Mouse (Mus musculus) limb, embryonic 10.5 days (tissue): ENCODE measurements at regions not wholly inside any gene's neighbourhood (a gene's known extent, or its start where the extent isn't known, plus 50 kb on each side); places are given as distances from the start of the nearest gene placed in this dataset. TPM values are rescaled to one million over a fixed set of nuclear protein-coding genes. Genes with fewer than 3 reads are reported as not detected.

Source experiments
- DNase-seq: peaks from one replicate; pipeline ENCODE4 v3.0.0-alpha.2; 2017; ENCODE audit warnings: low spot score
- H3K27ac ChIP-seq: fragments of 300-500 bp; sonication (generic); 2 replicates; pipeline ENCODE4 v1.5.1; 2016; ENCODE audit warnings: mild to moderate bottlenecking
- H3K27me3 ChIP-seq: fragments of 300-500 bp; sonication (generic); 2 replicates; pipeline ENCODE4 v1.6.1; 2016; ENCODE audit warnings: low read depth, mild to moderate bottlenecking; ENCODE audit not compliant: poor library complexity, severe bottlenecking
- H3K36me3 ChIP-seq: fragments of 300-500 bp; sonication (generic); 2 replicates; pipeline ENCODE4 v1.6.1; 2016; ENCODE audit warnings: mild to moderate bottlenecking, moderate library complexity
- H3K4me1 ChIP-seq: fragments of 300-500 bp; sonication (generic); 2 replicates; pipeline ENCODE4 v1.6.1; 2016
- H3K4me3 ChIP-seq: fragments of 300-500 bp; sonication (generic); 2 replicates; pipeline ENCODE4 v1.5.1; 2016; ENCODE audit warnings: mild to moderate bottlenecking, moderate library complexity
- H3K9me3 ChIP-seq: fragments of 300-500 bp; sonication (generic); replicated peaks from 2 replicates; pipeline ENCODE4 v1.6.1; 2016; ENCODE audit warnings: mild to moderate bottlenecking
- WGBS: fragments of 180-500 bp; shearing (Covaris S2); methylation state at CpG from one replicate; pipeline ENCODE4 v1.1.7; 2016; 5-methylcytosine and 5-hydroxymethylcytosine counted together
- microRNA-seq: library from miRNA; unstranded; fragments of <30 nt; microRNA quantifications from one replicate; pipeline ENCODE4, GENCODE M21; 2017

GRCm38 (mm10) chr11:32895400-32895799, 71.0 kb upstream of the Smim23 start:
- H3K4me3 ChIP-seq: no peak overlapping the region
- no peaks in the 10 kb centered on the region for H3K9me3 ChIP-seq
- WGBS: 79% methylated on average over 3 of the region's 3 CpGs
- no peaks in the 10 kb centered on the region for H3K27me3 ChIP-seq
- no peak for DNase-seq
- H3K36me3 ChIP-seq: no peaks in the 10 kb centered on the region
- H3K4me1 ChIP-seq: peaks cover 27% of the 10 kb centered on the region
- no peak overlapping the region for H3K27ac ChIP-seq

GRCm38 (mm10) chr11:32893146-32893903, 68.9 kb upstream of the Smim23 start:
- Histone ChIP-seq H3K9me3 (no peaks in the 10 kb centered on the region), H3K4me1 (peaks cover 23% of the 10 kb centered on the region), H3K27me3 (no peaks in the 10 kb centered on the region), H3K36me3 (no peaks in the 10 kb centered on the region), H3K27ac (no peak overlapping the region), H3K4me3 (no peak overlapping the region)
- DNase-seq: no peak
- WGBS: 76% methylated on average over 11 of the region's 11 CpGs

- Histone ChIP-seq H3K4me1 (peaks cover 19% of the 10 kb centered on the region), H3K27me3 (no peaks in the 10 kb centered on the region), H3K4me3 (no peak overlapping the region), H3K9me3 (no peaks in the 10 kb centered on the region), H3K27ac (no peak overlapping the region), H3K36me3 (no peaks in the 10 kb centered on the region)
- DNase-seq: no peak
- 94% methylated on average over 5 of the region's 5 CpGs for WGBS
These were observed 68.1 kb upstream of the Smim23 start for GRCm38 (mm10) chr11:32892496-32892895.

GRCm38 (mm10) chr11:32889248-32889647, 64.8 kb upstream of the Smim23 start:
- Histone ChIP-seq H3K9me3 (no peaks in the 10 kb centered on the region), H3K4me1 (peaks cover 23% of the 10 kb centered on the region), H3K36me3 (no peaks in the 10 kb centered on the region), H3K27ac (no peak overlapping the region), H3K27me3 (no peaks in the 10 kb centered on the region), H3K4me3 (no peak overlapping the region)
- 23% methylated on average over 7 of the region's 7 CpGs for WGBS
- peak; percentile 55 for DNase-seq

- H3K27me3 ChIP-seq: no peaks in the 10 kb centered on the region
- no peak overlapping the region for H3K27ac ChIP-seq
- DNase-seq: no peak
- no peaks in the 10 kb centered on the region for H3K9me3 ChIP-seq
- H3K4me3 ChIP-seq: no peak overlapping the region
- H3K4me1 ChIP-seq: peaks cover 39% of the 10 kb centered on the region
- WGBS: 74% methylated on average over 4 of the region's 4 CpGs
- H3K36me3 ChIP-seq: no peaks in the 10 kb centered on the region
These were observed 60.3 kb upstream of the Smim23 start for GRCm38 (mm10) chr11:32884744-32885143.

- H3K36me3 ChIP-seq: no peaks in the 10 kb centered on the region
- H3K27me3 ChIP-seq: no peaks in the 10 kb centered on the region
- H3K4me3 ChIP-seq: no peak overlapping the region
- H3K4me1 ChIP-seq: peaks cover 24% of the 10 kb centered on the region
- H3K27ac ChIP-seq: peak overlapping the region; percentile 62
- peak; percentile 77 for DNase-seq
- no peaks in the 10 kb centered on the region for H3K9me3 ChIP-seq
- 24% methylated on average over 8 of the region's 10 CpGs for WGBS
These were observed 58.9 kb upstream of the Smim23 start for GRCm38 (mm10) chr11:32883062-32883852.

GRCm38 (mm10) chr11:32878967-32879366, 54.6 kb upstream of the Smim23 start:
- H3K27ac ChIP-seq: no peak overlapping the region
- peaks cover 16% of the 10 kb centered on the region for H3K4me1 ChIP-seq
- no peaks in the 10 kb centered on the region for H3K9me3 ChIP-seq
- 96% methylated on average over 3 of the region's 3 CpGs for WGBS
- no peaks in the 10 kb centered on the region for H3K36me3 ChIP-seq
- no peak for DNase-seq
- no peaks in the 10 kb centered on the region for H3K27me3 ChIP-seq
- no peak overlapping the region for H3K4me3 ChIP-seq

Small RNA genes in the stretch of these regions (microRNA-seq; reads per million reads assigned to microRNA genes)
- gene Gm26052: not detected
